9 mouse cellular contexts compared by ENCODE assay signal in the genomic region with DNA sequence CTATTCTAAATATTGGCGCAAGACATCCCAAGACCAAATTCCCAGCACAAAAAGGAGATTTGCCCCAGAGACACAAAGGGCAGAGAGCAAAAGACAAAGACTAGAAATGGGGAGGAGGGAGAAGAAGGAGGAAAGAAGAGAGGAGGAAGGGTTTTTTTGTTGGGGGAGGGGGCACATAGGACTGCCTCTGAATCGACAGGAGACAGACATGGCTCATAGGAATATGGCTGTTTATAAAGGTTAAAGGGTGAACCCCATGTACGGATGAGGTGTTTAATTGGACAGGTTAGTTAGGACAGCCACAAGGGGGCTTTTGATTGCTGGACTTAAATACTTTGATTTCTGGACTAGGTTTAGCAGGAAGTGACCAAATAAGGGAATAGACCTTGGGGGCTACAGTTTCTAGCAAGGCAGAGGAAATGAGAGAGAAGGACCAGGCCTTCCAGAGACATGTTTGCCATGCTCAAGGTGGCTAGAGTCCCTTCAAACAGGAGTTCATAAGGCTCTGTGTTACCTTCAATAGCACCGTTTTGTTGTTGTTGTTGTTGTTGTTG. TPM values are rescaled to one million over a fixed set of nuclear protein-coding genes. Genes with fewer than 3 reads are reported as not detected.
DNase-seq lines count a peak whose midpoint lies in the region; ATAC-seq lines count a peak whose summit lies in the region.
"Had no signal": no experiment of that assay in that cellular context is flagged by ENCODE, and none has a peak within 500 bp of the region (broad histone marks: within the 10 kb centered on the region; RNA-seq: fewer than 3 reads in every experiment).

No protein-coding gene starts in this region.

- no peaks in the 10 kb centered on the region for H3K9me3 ChIP-seq in heart, embryonic 14.5 days (ENCODE audit: control insufficient read depth, low read length)
- no peaks in the 10 kb centered on the region for H3K9me3 ChIP-seq in forebrain, embryonic 13.5 days (replicated peaks)
- H3K9me3 ChIP-seq in liver, embryonic 15.5 days (replicated peaks) = no peaks in the 10 kb centered on the region

- H3K9ac ChIP-seq in heart, embryonic 14.5 days (ENCODE audit: low read length) = no peak overlapping the region
- H3K9ac ChIP-seq in forebrain, embryonic 13.5 days = 0 out of 2 replicates have a peak overlapping the region, but pooled peaks have one; percentile 93
- H3K9ac ChIP-seq in liver, embryonic 15.5 days = no peak overlapping the region

- ATAC-seq in heart, embryonic 14.5 days (ENCODE audit: insufficient number of reproducible peaks, insufficient read depth, low FRiP score, low read depth) = no peak
- no peak for ATAC-seq in forebrain, embryonic 13.5 days
- no peak for ATAC-seq in liver, embryonic 15.5 days (ENCODE audit: insufficient read depth)

- no peak for DNase-seq in heart, adult 9 months (ENCODE audit: low spot score in 2 of 2)
- peak; percentile 50 for DNase-seq in ES-CJ7 (ENCODE audit: low read depth, low spot score)
- no peak for DNase-seq in frontal cortex, postnatal 10 days (ENCODE audit: low spot score in 2 of 2)
- no peak for DNase-seq in right cerebral cortex, postnatal 25 days
- DNase-seq in adrenal gland, postnatal 36 days = no peak

- peak overlapping the region; percentile 77; the same call in 1 of the 2 replicates for H3K4me2 ChIP-seq in heart, embryonic 14.5 days (ENCODE audit: low read length)
- peak overlapping the region; percentile 61 for H3K4me2 ChIP-seq in forebrain, embryonic 13.5 days
- H3K4me2 ChIP-seq in liver, embryonic 15.5 days = peak overlapping the region; percentile 77; the same call in 1 of the 2 replicates

- 67% methylated on average over 4 of the region's 4 CpGs for WGBS in heart, embryonic 14.5 days
- WGBS in forebrain, embryonic 13.5 days = 62% methylated on average over 4 of the region's 4 CpGs
- 69% methylated on average over 4 of the region's 4 CpGs for WGBS in liver, embryonic 15.5 days (ENCODE audit: insufficient replicate concordance)

- H3K27me3 ChIP-seq in heart, embryonic 14.5 days (ENCODE audit: control insufficient read depth, insufficient read depth, low read length) = no peaks in the 10 kb centered on the region
- H3K27me3 ChIP-seq in forebrain, embryonic 13.5 days = no peaks in the 10 kb centered on the region
- H3K27me3 ChIP-seq in liver, embryonic 15.5 days = no peaks in the 10 kb centered on the region

- H3K4me3 ChIP-seq in heart, embryonic 14.5 days (ENCODE audit: control insufficient read depth in 1 of 2, insufficient read depth in 1 of 2, low read depth in 1 of 2, low read length in 2 of 2) = no peak overlapping the region
- peak overlapping the region; percentile 80; the same call in 1 of the 2 replicates for H3K4me3 ChIP-seq in forebrain, embryonic 13.5 days
- H3K4me3 ChIP-seq in liver, embryonic 15.5 days (replicated peaks) = no peak overlapping the region

- H3K27ac ChIP-seq in heart, embryonic 14.5 days (replicated peaks in 1 of 2; ENCODE audit: control insufficient read depth in 1 of 2, insufficient read depth in 1 of 2, low read depth in 2 of 2, low read length in 2 of 2) = peak overlapping the region in 1 of 2 experiments; percentile 90; a peak in 1 of 4 replicates
- H3K27ac ChIP-seq in forebrain, embryonic 13.5 days = no peak overlapping the region
- H3K27ac ChIP-seq in liver, embryonic 15.5 days (replicated peaks) = no peak overlapping the region

- peaks cover 3 to 15% of the 10 kb centered on the region in 2 experiments; a peak in 3 of 4 replicates for H3K4me1 ChIP-seq in heart, embryonic 14.5 days (ENCODE audit: control insufficient read depth in 2 of 2, insufficient read depth in 2 of 2, low read length in 2 of 2)
- peaks cover 17% of the 10 kb centered on the region for H3K4me1 ChIP-seq in forebrain, embryonic 13.5 days
- H3K4me1 ChIP-seq in liver, embryonic 15.5 days (replicated peaks) = peaks cover 16% of the 10 kb centered on the region

- H3K36me3 ChIP-seq in heart, embryonic 14.5 days (ENCODE audit: control insufficient read depth, insufficient read depth, low read length) = peaks cover 45% of the 10 kb centered on the region
- H3K36me3 ChIP-seq in forebrain, embryonic 13.5 days (ENCODE audit: poor library complexity, severe bottlenecking) = 0 out of 2 replicates have a peak, but pooled peaks cover 5% of the 10 kb centered on the region
- H3K36me3 ChIP-seq in liver, embryonic 15.5 days (replicated peaks) = peaks cover 3% of the 10 kb centered on the region; the same call in 1 of the 2 replicates

RNA-seq across cellular contexts. Expression of gene Abhd10, which starts 0.9 kb away (rescaled TPM):
- 27.9 and 29.1 TPM in 2 replicates for polyA plus RNA-seq in heart, embryonic 14.5 days (2014; fragmentation: Nextera tagmentation; extraction: Ambion mirVana)
- polyA plus RNA-seq in forebrain, embryonic 13.5 days (2015; fragmentation: Nextera tagmentation; extraction: Ambion mirVana) = 44.2 and 50.4 TPM in 2 replicates
- polyA plus RNA-seq in liver, embryonic 15.5 days (2015; fragmentation: Nextera tagmentation; extraction: Ambion mirVana) = 15.5 and 15.9 TPM in 2 replicates
- total RNA-seq in adrenal gland, postnatal 36 days (2021) = 10 to 100 TPM; 17.0 to 28.8 TPM

RNA-seq across cellular contexts. Expression of gene Tagln3, which starts 19.3 kb away (rescaled TPM):
- 2.6 and 4.1 TPM in 2 replicates for polyA plus RNA-seq in heart, embryonic 14.5 days (2014; fragmentation: Nextera tagmentation; extraction: Ambion mirVana)
- polyA plus RNA-seq in forebrain, embryonic 13.5 days (2015; fragmentation: Nextera tagmentation; extraction: Ambion mirVana) = 467 and 499 TPM in 2 replicates
- 0.38 and 0.48 TPM in 2 replicates for polyA plus RNA-seq in liver, embryonic 15.5 days (2015; fragmentation: Nextera tagmentation; extraction: Ambion mirVana)
- total RNA-seq in adrenal gland, postnatal 36 days (2021) = 1 to 10 TPM; 2.7 to 3.0 TPM

RNA-seq across cellular contexts. Expression of gene Tmprss7, which starts 50.2 kb away (rescaled TPM):
- polyA plus RNA-seq in heart, embryonic 14.5 days (2014; fragmentation: Nextera tagmentation; extraction: Ambion mirVana) = not detected in 2 replicates
- polyA plus RNA-seq in forebrain, embryonic 13.5 days (2015; fragmentation: Nextera tagmentation; extraction: Ambion mirVana) = 0.40 and 0.52 TPM in 2 replicates
- polyA plus RNA-seq in liver, embryonic 15.5 days (2015; fragmentation: Nextera tagmentation; extraction: Ambion mirVana) = 0.12 and 0.14 TPM in 2 replicates
- under 1 TPM in 1 of 2 experiments, not detected in 1; 0.13 TPM for total RNA-seq in adrenal gland, postnatal 36 days (2021)
- total RNA-seq: gastrocnemius, postnatal 10 days had no signal

Comparison
In these comparisons a context has a peak if more than half of its experiments do, and no peak if none do; other contexts are left out.
1. RNA of gene Tagln3, which starts 19.3 kb away (polyA plus RNA-seq): 467 to 499 TPM in forebrain, embryonic 13.5 days; 2.6 to 4.1 TPM in heart, embryonic 14.5 days and 0.38 to 0.48 TPM in liver, embryonic 15.5 days; every median in the first group is over 10 times any median in the second.
2. Peak in every context shown above with its lines, with median percentiles within 50 percentile points of each other: H3K4me2 ChIP-seq.